Mouse (Mus musculus): ENCODE results near the gene Ddx20.

Ddx20 gene

GRCm38 (mm10) chr3:105665105-105665765 is 22.1 kb downstream of the Ddx20 start:
- DNase-seq = no peak

- no peak for DNase-seq
Measured at GRCm38 (mm10) chr3:105663043-105663442, 24.3 kb downstream of the Ddx20 start.

- DNase-seq = no peak
Measured at GRCm38 (mm10) chr3:105660530-105660929, 26.8 kb downstream of the Ddx20 start.

GRCm38 (mm10) chr3:105655031-105655585 is 32.3 kb downstream of the Ddx20 start:
- DNase-seq = no peak

GRCm38 (mm10) chr3:105653544-105654380 is 33.6 kb downstream of the Ddx20 start:
- peak; percentile 84 for DNase-seq

- no peak for DNase-seq
Measured at GRCm38 (mm10) chr3:105648889-105649567, 38.3 kb downstream of the Ddx20 start.

- DNase-seq = peak; percentile 95
Measured at GRCm38 (mm10) chr3:105643566-105643965, 43.8 kb downstream of the Ddx20 start.

GRCm38 (mm10) chr3:105642186-105642585 is 45.2 kb downstream of the Ddx20 start:
- DNase-seq = peak; percentile 67

GRCm38 (mm10) chr3:105633021-105633420 is 54.4 kb downstream of the Ddx20 start:
- DNase-seq = no peak

- no peak for DNase-seq
Measured at GRCm38 (mm10) chr3:105632296-105632695, 55.1 kb downstream of the Ddx20 start.
